Comparison of ENCODE assay signal across 10 mouse cellular contexts in genomic region chr4:133299701-133300100, GRCm38 (mm10). TPM values are rescaled to one million over a fixed set of nuclear protein-coding genes. Genes with fewer than 3 reads are reported as not detected.
A peak's percentile ranks its signal among the peaks of the same experiment; 100 is the strongest.
DNase-seq lines count a peak whose midpoint lies in the region; ATAC-seq and TF ChIP-seq lines count a peak whose summit lies in the region.
"Had no signal": no experiment of that assay in that cellular context is flagged by ENCODE, and none has a peak within 500 bp of the region (broad histone marks: within the 10 kb centered on the region; RNA-seq: fewer than 3 reads in every experiment).

No protein-coding gene starts in this region.

- peaks cover 13% of the 10 kb centered on the region for H3K36me3 ChIP-seq in hindbrain, embryonic 16.5 days (ENCODE audit: control insufficient read depth, insufficient read depth, low read length)
- H3K36me3 ChIP-seq in midbrain, postnatal 0 days (ENCODE audit: insufficient read depth, low read length), result peaks cover 44% of the 10 kb centered on the region
- peaks cover 63% of the 10 kb centered on the region for H3K36me3 ChIP-seq in heart, embryonic 12.5 days

- 40% methylated on average over 5 of the region's 5 CpGs for WGBS in hindbrain, embryonic 16.5 days
- 57% methylated on average over 5 of the region's 5 CpGs for WGBS in midbrain, postnatal 0 days
- 44% methylated on average over 5 of the region's 5 CpGs for WGBS in heart, embryonic 12.5 days

- no peak for ATAC-seq in cerebellum, adult (ENCODE audit: insufficient number of reproducible peaks, low FRiP score, low TSS enrichment)
- ATAC-seq in hindbrain, embryonic 16.5 days, result peak; percentile 35
- peak; percentile 22; the same call in 1 of the 2 replicates for ATAC-seq in midbrain, postnatal 0 days (ENCODE audit: low FRiP score)
- no peak for ATAC-seq in heart, embryonic 12.5 days (ENCODE audit: insufficient number of reproducible peaks, low FRiP score)

- no peaks in the 10 kb centered on the region for H3K27me3 ChIP-seq in hindbrain, embryonic 16.5 days (replicated peaks; ENCODE audit: control insufficient read depth, insufficient read depth, low read length)
- H3K27me3 ChIP-seq in midbrain, postnatal 0 days (ENCODE audit: insufficient read depth, low read length), result no peaks in the 10 kb centered on the region
- 0 out of 2 replicates have a peak, but pooled peaks cover 4% of the 10 kb centered on the region for H3K27me3 ChIP-seq in heart, embryonic 12.5 days (replicated peaks)
- H3K27me3 ChIP-seq: embryonic facial prominence, embryonic 15.5 days had no signal

- no peak overlapping the region for H3K4me3 ChIP-seq in hindbrain, embryonic 16.5 days (ENCODE audit: low read length)
- no peak overlapping the region for H3K4me3 ChIP-seq in midbrain, postnatal 0 days (ENCODE audit: low read depth, low read length)
- no peak overlapping the region for H3K4me3 ChIP-seq in heart, embryonic 12.5 days
- H3K4me3 ChIP-seq: embryonic facial prominence, embryonic 15.5 days had no signal

- no peak overlapping the region for H3K9ac ChIP-seq in hindbrain, embryonic 16.5 days (ENCODE audit: low read depth, low read length)
- H3K9ac ChIP-seq in midbrain, postnatal 0 days (replicated peaks; ENCODE audit: low read length, poor library complexity, severe bottlenecking), result no peak overlapping the region; the same call in 1 of the 2 replicates
- no peak overlapping the region for H3K9ac ChIP-seq in heart, embryonic 12.5 days
- H3K9ac ChIP-seq: embryonic facial prominence, embryonic 15.5 days had no signal

- peaks cover 25% of the 10 kb centered on the region for H3K4me1 ChIP-seq in hindbrain, embryonic 16.5 days (ENCODE audit: control insufficient read depth, insufficient read depth, low read depth, low read length)
- no peaks in the 10 kb centered on the region for H3K4me1 ChIP-seq in midbrain, postnatal 0 days (ENCODE audit: insufficient read depth, low read length)
- peaks cover 27% of the 10 kb centered on the region for H3K4me1 ChIP-seq in heart, embryonic 12.5 days (replicated peaks)

- no peaks in the 10 kb centered on the region for H3K9me3 ChIP-seq in hindbrain, embryonic 16.5 days (ENCODE audit: control insufficient read depth, low read length)
- H3K9me3 ChIP-seq in midbrain, postnatal 0 days (ENCODE audit: low read length), result no peaks in the 10 kb centered on the region
- no peaks in the 10 kb centered on the region for H3K9me3 ChIP-seq in heart, embryonic 12.5 days (replicated peaks)
- H3K9me3 ChIP-seq: embryonic facial prominence, embryonic 15.5 days had no signal

- peak; percentile 74 for DNase-seq in cerebellum, adult 11 months
- DNase-seq in cerebellum, adult 9-10 months, result peak; percentile 83
- DNase-seq in midbrain, postnatal 0 days (ENCODE audit: low spot score), result peak; percentile 88
- no peak for DNase-seq in spleen, postnatal 36 days (ENCODE audit: low spot score in 2 of 2)
- DNase-seq in thymus, adult 18-20 months, result no peak

- H3K4me2 ChIP-seq in hindbrain, embryonic 16.5 days (ENCODE audit: low read length), result no peak overlapping the region
- H3K4me2 ChIP-seq in midbrain, postnatal 0 days (ENCODE audit: low read depth, low read length, poor library complexity, severe bottlenecking), result no peak overlapping the region
- no peak overlapping the region for H3K4me2 ChIP-seq in heart, embryonic 12.5 days
- H3K4me2 ChIP-seq: embryonic facial prominence, embryonic 15.5 days had no signal

- peak overlapping the region; percentile 74 for H3K27ac ChIP-seq in hindbrain, embryonic 16.5 days (ENCODE audit: low read depth, low read length)
- H3K27ac ChIP-seq in midbrain, postnatal 0 days (ENCODE audit: low read depth, low read length), result peak overlapping the region; percentile 14; the same call in 1 of the 2 replicates
- no peak overlapping the region for H3K27ac ChIP-seq in heart, embryonic 12.5 days (ENCODE audit: poor library complexity, severe bottlenecking)
- H3K27ac ChIP-seq: embryonic facial prominence, embryonic 15.5 days; kidney, postnatal 0 days had no signal

- TF ChIP-seq CTCF in midbrain, postnatal 0 days (IDR thresholded peaks at IDR 0.05), result no peak

RNA-seq across cellular contexts. Expression of gene Tmem222, which starts 22.1 kb away (rescaled TPM):
- 121 and 130 TPM in 2 replicates for polyA plus RNA-seq in hindbrain, embryonic 16.5 days (2015; fragmentation: Nextera tagmentation; extraction: Ambion mirVana)
- 129 and 130 TPM in 2 replicates for total RNA-seq in midbrain, postnatal 0 days (2014; rRNA removed)
- 138 and 143 TPM in 2 replicates for polyA plus RNA-seq in midbrain, postnatal 0 days (2015; fragmentation: Nextera tagmentation; extraction: Ambion mirVana)
- 52.4 and 55.2 TPM in 2 replicates for polyA plus RNA-seq in heart, embryonic 12.5 days (2016; fragmentation: Nextera tagmentation; extraction: Ambion mirVana)

RNA-seq across cellular contexts. Expression of gene Sytl1, which starts 36.8 kb away (rescaled TPM):
- 0.44 and 0.54 TPM in 2 replicates for polyA plus RNA-seq in hindbrain, embryonic 16.5 days (2015; fragmentation: Nextera tagmentation; extraction: Ambion mirVana)
- total RNA-seq in midbrain, postnatal 0 days (2014; rRNA removed), result 1.6 TPM in 1 of 2 replicates, not detected in the other
- 0.21 and 0.26 TPM in 2 replicates for polyA plus RNA-seq in midbrain, postnatal 0 days (2015; fragmentation: Nextera tagmentation; extraction: Ambion mirVana)
- 0.41 and 0.47 TPM in 2 replicates for polyA plus RNA-seq in heart, embryonic 12.5 days (2016; fragmentation: Nextera tagmentation; extraction: Ambion mirVana)

RNA-seq across cellular contexts. Expression of gene Wdtc1, which starts 53.6 kb away (rescaled TPM):
- 18.8 and 21.3 TPM in 2 replicates for polyA plus RNA-seq in hindbrain, embryonic 16.5 days (2015; fragmentation: Nextera tagmentation; extraction: Ambion mirVana)
- total RNA-seq in midbrain, postnatal 0 days (2014; rRNA removed), result 43.0 and 54.8 TPM in 2 replicates
- polyA plus RNA-seq in midbrain, postnatal 0 days (2015; fragmentation: Nextera tagmentation; extraction: Ambion mirVana), result 14.4 and 15.6 TPM in 2 replicates
- 16.1 and 17.9 TPM in 2 replicates for polyA plus RNA-seq in heart, embryonic 12.5 days (2016; fragmentation: Nextera tagmentation; extraction: Ambion mirVana)

RNA-seq across cellular contexts. Expression of gene Map3k6, which starts 59.1 kb away (rescaled TPM):
- polyA plus RNA-seq in hindbrain, embryonic 16.5 days (2015; fragmentation: Nextera tagmentation; extraction: Ambion mirVana), result 2.6 and 4.2 TPM in 2 replicates
- 7.6 and 8.3 TPM in 2 replicates for total RNA-seq in midbrain, postnatal 0 days (2014; rRNA removed)
- 2.8 and 4.1 TPM in 2 replicates for polyA plus RNA-seq in midbrain, postnatal 0 days (2015; fragmentation: Nextera tagmentation; extraction: Ambion mirVana)
- 2.3 and 3.2 TPM in 2 replicates for polyA plus RNA-seq in heart, embryonic 12.5 days (2016; fragmentation: Nextera tagmentation; extraction: Ambion mirVana)

Comparison
In these comparisons a context has a peak if more than half of its experiments do, and no peak if none do; other contexts are left out.
1. DNase-seq: peak in cerebellum, adult 11 months (single experiment), cerebellum, adult 9-10 months (single experiment) and midbrain, postnatal 0 days (single experiment); none in spleen, postnatal 36 days (0 of 2) and thymus, adult 18-20 months (0 of 2).
2. ATAC-seq: peak in hindbrain, embryonic 16.5 days (single experiment) and midbrain, postnatal 0 days (single experiment); none in cerebellum, adult (single experiment) and heart, embryonic 12.5 days (single experiment).